Mouse (Mus musculus) brain, adult 2 months (tissue): Measurements from ENCODE around the gene Psmd4.
A peak's percentile ranks its signal among the peaks of the same experiment; 100 is the strongest.
"Not testable (repeated sequence)": the region's sequence is repeated elsewhere in the genome, so short reads cannot be mapped to it uniquely, and the experiment has no call there.

Experiments
- DNase-seq: peaks from one replicate; pipeline ENCODE4 v3.0.0; 2011; ENCODE audit warnings: low read depth, low spot score

Psmd4 gene

DNA sequence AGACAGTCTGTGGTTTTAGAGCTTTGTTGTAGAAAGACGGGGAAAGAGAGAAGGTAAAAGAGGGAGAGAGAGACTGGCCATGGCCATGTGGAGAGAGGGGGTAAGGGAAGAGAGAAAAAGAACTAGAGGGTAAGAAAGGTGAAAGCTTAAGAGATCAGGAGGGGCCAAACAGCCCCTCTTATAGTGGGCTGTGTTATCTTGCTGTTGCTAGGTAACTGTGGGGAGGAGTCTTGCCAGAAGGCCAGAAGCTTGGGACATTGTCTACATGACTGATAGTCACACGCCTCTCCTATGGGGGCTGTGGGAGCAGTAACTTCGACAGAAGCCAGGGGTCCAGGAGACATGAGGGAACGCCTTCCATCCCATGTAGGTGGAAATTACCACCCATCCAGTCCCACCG, 17.2 kb downstream of the Psmd4 start:
- DNase-seq = no peak

DNA sequence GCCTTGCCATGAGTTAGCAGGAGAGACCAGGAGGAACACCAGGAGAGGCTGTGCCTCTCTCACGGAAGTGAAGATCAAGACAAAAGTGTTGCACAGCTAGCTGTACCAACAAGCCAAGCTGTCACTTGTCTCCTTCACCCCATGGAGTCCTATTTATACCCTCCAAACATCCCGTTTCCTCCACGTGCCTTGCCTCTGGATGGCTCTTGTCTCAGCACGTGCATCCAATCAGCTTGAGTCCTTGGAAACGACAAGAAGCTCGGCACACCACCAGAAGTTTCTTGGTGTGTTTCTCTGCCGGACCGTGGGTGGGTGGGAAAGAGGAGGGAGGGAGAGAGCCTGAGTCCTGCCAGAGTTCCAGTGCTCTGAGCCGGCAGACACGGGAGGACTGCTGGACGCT, 17.9 kb downstream of the Psmd4 start:
- DNase-seq = peak; percentile 78

DNA sequence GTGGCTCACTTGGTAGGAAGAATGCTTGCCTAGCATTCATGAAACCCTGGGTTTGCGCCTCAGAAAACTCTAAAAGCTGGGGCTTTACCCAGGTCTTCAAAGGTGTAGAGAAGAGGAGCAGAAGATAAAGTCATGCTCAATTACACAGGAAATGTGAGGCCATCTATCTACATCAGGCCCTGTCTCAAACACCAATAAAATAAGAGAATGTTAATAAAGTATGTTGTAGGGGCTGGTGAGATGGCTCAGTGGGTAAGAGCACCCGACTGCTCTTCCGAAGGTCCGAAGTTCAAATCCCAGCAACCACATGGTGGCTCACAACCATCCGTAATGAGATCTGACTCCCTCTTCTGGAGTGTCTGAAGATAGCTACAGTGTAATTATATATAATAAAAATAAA, 21.5 kb downstream of the Psmd4 start:
- not testable (repeated sequence) for DNase-seq

DNA sequence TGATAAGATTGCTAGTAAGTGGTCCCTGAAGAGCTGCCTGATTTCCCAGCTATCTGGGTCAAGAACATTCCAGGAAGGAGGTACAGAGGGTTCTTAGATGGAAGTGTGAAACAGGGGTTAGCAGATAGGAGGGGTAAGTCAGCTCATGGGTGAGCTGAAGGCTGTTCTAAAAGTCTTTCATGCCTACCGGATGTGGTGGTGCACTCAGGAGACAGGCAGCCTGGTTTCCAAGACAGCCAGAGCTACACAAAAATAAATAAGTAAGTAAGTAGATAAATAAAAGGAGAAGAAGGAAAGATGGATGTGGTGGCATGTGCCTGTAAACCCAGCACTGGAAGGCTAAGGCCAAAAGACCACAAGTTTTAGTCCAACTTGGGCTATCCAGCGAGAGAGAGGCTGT, 23.7 kb downstream of the Psmd4 start:
- DNase-seq = no peak

DNA sequence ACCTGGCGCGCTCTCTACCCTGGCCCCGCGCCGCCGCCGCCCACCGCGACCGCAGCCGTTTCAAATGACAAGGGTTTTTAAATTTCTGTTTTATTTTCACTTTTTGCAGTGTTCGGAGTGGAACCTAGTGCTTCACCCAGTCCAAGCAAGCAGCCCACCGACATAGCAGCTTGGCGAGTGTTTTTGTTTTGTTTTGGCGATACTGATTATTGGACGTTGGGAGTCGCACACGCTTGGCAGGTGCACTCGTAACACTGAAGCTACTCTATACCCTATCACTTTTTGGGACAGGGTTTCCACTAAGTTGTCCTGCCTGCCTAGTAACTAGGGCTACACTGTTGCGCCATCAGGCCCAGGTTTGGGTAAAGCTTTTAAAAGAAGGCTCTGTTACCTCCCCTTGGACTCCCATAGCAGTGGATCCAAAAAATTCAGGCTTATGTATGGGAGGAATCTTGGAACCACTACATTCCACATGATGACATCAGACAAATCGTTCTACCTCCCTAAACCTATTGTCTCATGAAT, 25.8 kb downstream of the Psmd4 start:
- peak; percentile 55 for DNase-seq

DNA sequence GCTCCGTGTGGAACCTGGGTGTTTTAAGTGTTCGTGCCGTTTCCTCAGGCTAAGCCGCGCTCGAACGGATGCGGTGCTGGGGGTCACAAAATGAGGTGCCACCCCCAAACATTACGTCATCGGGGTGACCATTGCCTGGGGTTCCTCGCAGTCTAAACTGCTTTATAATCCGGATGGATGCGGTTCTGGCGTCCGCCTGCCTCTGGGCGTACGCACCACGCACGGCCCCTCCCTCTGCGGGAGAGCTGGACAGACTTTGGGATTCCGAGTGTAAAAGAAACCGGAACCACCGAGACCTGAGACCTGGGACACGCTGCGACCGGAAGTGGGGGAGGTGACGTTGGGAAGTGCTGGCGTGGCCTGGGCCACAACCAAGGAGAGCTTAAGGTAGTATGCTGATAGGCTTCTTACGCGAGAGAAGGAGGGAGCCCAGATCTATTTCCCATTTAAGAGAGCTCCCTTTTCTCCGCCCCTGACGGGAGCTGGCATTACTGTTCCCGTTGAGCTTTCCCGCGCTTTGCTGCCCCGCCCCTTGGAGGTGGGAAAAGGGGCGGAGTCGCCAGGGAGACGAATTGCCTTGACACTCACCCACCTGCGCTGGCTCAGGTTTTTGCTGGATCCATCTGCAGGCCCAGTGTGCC, 26.4 kb downstream of the Psmd4 start:
- DNase-seq = peak; percentile 99

DNA sequence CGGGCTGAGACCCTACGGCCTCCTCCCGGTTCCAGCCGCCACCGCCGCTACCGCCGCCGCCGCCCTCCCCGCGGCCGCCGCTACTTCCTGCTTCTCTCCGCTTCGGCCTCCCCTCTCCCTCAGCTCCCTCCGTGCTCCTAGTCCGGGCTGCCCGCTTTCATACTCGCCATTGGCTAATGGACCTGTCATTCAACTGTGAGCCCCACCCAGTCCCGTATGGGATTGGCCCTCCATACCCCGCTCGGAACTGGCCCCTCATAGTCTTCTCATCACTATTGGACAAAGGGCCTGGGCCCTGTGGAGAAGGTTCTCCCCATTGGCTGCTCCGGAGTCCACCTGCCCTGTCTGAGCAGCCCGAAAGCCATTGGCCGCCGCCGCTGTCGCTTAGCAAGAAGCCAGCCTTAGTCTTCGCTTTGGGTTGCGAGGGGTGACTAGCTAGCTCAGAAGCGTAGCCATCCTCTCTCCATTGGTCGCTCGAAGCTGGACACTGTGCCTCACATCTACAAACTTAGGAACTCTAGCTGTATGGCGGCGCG, 27.0 kb downstream of the Psmd4 start, which contains the start of gene Zfp687:
TSS of gene Zfp687 (minus strand) at position 112 of the 536 bp plus-strand sequence.
- DNase-seq = peak; percentile 100

DNA sequence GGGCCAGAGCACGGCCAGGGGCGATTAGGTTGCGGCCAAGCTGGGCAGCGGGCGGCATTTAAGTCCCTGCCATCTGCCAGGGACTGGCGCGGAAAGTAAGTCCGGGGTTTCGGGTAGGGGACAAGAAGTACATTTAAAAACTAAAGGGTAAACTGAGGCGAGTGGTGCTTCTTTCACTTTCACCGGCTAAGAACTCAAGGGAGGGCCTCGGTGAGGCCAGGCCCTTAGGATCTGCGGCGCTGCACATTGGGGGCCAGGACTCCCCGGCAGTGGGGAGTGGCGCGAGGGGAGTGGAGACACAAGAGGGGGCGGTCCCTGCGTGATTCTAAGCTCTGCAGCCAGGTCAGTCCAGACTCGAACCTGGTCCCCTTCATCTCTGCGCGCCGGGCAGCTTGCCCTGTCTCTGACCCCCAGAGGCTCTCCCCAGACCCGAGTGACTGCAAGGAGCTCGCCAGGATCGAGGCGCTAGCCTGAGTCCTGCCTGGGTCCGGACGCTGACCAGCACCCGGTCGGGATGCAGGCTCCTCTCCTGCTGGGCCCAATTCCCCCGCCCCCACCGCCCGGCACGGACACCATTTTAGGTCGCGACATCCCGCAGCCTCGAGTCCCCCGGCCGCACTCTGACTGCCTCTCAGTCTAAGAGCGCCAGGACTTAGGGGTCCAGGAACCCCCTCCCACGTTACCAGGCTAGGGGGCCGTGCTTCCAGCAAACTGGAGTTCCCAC, 27.8 kb downstream of the Psmd4 start:
- peak; percentile 45 for DNase-seq

DNA sequence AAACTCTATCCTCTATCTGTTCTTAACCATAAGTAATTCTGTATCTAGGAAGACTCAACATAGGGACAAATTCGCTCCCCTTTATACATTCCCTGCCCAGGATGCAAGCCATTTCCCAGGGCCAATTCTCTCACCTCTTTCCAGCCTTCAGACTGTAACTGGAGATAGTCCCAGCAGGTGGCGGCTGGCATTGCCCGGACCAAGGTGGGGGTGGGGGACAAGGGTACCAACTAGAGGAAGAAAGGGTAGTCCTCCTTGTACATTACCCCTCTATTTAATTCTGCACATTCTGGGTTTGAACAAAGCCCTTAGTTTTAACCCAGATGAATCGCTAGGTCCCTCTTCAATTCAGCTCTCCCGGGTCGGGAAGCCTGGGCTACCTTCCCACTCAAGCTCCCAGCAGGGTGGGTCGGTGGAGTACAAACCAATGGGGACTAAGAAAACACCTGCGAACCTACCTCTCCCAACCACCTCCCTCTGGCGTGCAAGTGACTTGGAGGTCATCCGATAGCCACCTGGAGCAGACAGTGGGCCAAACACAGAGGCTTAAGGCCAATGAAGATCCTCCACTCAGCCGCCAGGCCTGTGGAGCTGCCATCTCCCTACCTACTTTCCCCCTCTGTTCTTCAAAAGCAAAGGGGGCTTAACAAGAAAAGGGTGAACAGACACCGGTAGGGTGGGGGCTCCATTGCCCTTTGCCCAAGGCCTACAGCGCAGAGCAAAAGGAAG, 28.6 kb downstream of the Psmd4 start:
- DNase-seq = peak; percentile 86

DNA sequence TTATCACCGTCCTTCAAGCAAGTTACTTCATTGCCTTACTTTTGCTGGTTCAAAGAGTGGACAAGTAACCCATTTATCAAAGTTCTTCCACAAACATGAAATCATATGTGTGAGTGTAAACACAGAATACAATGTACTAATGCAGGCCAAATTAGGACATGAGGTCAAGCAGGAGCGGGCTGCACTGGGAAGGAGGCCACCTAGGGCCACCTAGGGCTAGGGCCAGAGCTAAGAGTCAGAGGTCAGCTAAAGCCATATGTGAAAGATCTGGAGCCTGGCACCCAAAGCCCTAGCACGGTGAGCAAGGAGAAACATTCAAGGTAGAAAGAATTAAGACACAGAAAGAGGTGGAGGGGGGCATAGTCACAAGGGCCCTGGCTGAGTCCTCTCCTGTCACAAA, 29.4 kb downstream of the Psmd4 start:
- no peak for DNase-seq

DNA sequence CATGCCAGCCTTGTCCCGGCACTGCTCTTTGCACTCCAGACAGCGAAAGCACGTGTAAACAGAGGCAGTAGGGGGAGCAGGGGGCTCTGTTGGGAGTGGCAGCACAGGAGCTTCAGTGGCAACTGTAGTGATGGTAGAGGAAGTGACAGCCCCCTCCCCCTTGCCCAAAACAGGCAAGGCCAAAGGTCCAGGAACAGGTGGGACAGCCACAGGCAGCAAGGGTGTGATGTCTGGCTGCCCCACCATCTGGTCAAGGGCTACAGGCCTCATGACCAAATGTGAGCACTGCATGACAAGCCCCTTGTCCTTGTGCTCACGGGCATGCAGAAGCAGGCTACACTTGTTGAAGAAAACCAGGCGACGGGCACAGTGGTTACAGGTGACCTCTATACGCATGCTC, 32.0 kb downstream of the Psmd4 start:
- peak; percentile 31 for DNase-seq

DNA sequence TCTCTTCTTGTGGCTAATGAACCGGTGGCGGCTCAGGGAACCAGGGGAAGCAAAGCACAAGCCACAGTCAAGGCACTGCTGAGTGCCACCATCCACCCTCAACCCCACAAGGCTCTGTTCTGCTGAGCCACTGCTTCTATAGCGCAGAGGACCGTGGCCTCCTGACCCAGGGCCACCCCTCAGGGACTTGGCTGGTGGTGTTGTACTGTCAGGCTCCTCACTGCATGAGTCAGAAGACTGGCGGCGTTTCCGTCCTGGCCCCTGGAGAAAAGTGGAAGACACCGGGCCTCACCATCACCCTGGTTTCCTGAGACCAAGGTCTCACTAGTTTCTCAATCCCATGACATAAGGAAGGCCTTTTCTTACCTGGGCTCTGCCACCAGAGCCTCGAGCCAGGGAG, 34.7 kb downstream of the Psmd4 start:
- DNase-seq = no peak

DNA sequence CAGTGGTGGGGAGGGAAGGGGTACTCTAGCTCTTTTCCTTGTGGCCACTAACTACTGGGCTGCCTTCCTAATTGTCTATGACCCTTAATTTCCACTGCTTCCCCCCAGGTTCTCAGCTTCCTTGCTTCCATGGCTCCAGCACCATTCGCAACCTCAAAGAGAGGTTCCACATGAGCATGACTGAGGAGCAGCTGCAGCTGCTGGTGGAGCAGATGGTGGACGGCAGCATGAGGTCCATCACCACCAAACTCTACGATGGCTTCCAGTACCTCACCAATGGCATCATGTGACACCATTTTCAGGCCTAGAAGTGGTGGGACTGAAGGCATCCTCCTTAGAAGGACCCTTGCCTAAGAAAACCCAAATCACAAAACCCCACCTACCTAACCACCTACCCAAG, 36.8 kb downstream of the Psmd4 start:
- peak; percentile 44 for DNase-seq

DNA sequence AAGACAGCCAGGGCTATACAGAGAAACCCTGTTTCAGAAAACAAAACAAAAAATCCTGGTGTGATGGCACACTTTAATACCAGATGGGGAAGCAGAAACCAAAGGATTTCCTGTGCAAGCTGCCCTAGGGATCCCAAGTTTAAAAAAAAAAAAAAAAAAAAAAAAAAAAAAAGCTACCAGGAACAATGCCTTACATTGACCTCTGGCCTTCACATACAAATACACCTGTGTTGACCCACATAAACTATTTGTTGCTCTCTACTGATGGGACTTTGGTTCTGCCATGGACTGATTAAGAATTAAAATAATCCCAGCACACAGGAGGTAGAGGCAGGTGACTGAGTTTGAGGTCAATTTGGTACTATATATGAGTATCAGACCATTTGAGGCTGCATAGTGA, 39.1 kb downstream of the Psmd4 start:
- no peak for DNase-seq

DNA sequence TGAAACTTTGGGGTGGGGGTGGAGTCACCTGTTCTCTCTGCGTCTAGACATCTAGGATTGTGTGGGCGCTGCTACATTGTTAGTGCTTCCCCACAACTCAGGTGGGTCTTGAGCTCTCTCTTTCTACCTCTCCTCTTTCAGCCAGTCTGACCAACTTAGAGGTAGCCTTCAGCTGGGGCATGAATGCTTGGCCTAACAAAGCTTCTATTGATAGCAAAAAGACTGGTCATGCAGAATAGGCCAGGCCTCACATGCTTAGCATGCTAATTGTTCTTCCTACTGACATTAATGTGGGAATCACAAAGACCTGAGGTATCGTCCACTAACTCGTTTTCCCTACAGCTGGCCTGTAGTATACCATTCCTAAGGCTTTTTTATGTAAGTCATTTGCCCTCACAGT, 39.8 kb downstream of the Psmd4 start:
- peak; percentile 55 for DNase-seq

DNA sequence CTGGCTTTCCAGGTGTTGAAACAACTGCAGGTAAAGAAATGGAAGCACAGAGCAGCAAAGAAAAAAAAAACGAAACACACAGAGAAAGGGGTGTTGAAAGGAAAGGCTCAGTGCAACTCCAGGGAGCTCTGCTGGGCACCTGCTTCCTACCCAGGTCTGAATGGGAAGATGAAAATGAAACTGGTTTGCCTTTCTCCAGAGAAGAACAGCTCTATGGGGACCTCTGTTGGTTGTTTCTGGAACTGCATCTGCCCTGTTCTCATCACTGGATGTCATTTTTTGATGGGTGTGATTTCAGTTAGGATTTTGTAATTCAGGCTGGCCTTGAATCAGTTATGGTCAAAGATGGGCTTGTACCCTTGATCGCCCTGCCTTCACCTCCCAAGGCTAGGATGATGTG, 45.5 kb downstream of the Psmd4 start:
- DNase-seq = peak; percentile 82

DNA sequence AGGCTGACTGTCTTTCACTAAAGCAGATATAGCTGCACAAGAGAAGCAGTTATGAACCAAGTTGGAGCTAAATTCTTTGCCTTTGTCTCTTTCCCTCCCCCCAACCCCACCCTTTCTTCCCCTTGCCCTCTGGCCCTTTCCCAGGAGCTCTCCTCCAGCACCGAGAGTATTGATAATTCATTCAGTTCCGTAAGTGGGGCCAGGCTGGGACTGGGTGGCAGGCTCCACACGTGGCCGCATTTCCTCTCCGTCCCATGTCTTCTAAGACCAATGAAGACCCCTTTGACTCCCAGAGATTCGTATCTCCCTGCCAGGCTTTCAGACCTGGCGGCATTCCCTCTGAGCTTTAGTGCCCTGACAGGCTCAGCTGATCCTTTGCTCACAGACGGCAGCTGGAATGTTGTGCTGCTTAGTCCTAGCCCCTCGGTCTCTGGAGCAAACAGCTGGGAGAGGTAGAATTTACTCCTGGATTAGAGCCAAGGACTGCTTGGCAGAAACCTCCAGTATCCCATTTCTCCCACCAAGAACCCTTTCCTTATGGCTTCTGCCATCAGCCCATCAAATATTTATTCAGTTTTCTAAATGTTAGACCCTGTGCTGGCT, 53.2 kb downstream of the Psmd4 start:
- DNase-seq = no peak

DNA sequence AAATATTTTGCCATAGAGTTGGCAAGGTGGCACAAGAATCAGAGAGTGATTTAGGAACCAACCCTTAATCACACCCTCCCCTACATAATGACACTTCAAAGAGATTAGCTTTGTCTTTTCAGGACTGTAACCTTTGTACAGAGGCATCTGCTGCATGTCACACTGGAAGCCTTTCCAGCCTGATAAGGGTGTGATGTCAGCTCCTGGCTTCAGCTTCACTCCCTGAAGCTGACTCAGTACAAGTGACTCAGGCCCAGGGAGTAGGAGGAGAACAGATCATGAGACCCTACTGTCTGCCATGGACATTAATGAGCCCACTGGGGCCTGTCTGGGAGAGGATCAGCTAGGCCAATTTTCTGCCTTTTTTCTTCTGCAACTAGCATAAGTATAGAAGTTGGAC, 54.8 kb downstream of the Psmd4 start:
- DNase-seq = peak; percentile 89

DNA sequence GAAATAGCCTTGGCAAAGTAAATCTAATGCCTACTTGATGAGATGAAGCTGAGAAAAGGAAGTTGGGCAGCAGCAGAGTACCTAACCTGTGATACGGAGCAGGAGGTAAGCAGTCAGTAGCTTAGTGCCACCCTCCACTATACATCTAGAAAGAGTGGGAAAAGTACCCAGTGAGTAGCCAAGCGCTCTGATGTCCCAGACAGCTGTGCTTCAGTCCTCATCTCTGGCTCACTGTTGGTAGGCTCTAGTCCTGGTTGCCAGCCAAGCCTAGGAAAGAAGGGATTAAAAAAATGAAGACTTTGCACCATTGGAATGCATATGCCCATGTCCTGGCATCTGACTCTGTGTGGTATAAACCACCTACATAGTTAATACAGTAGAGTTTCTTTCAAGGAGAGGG, 56.9 kb downstream of the Psmd4 start:
- no peak for DNase-seq

DNA sequence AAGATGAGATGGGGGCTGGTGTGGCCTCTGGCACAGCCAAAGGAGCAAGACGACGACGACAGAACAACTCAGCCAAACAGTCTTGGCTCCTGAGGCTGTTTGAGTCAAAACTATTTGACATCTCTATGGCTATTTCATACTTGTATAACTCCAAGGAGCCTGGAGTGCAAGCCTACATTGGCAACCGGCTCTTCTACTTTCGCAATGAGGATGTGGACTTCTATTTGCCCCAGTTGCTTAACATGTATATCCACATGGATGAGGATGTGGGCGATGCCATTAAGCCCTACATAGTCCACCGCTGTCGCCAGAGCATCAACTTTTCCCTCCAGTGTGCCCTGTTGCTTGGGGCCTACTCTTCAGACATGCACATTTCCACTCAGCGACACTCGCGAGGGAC, 58.1 kb downstream of the Psmd4 start:
- DNase-seq = no peak
